Mouse (Mus musculus): ENCODE data around the gene 4833439L19Rik. TPM values are rescaled to one million over a fixed set of nuclear protein-coding genes. Genes with fewer than 3 reads are reported as not detected.

Gene 4833439L19Rik
- polyA plus RNA-seq, 1 experiment from 2014 or later = 124 TPM

- ATAC-seq (peak; percentile 26), DNase-seq (ENCODE audit: low read depth, low spot score) (no peak)
- CTCF ChIA-PET = interaction anchor here (1.3 to 1.4 kb wide), 2 partner anchors 8 to 14 kb away, joined by 3 to 4 read pairs; no protein-coding TSS in a partner anchor
- no peak for TF ChIP-seq CTCF (IDR thresholded peaks at IDR 0.05)
- in situ Hi-C loops (cut with MboI; ENCODE audit: low pct_unique_long_range_greater_than_20kb) = no loop called here
- POLR2A ChIA-PET = no interaction called here
- H3K27me3 ChIP-seq = no peaks in the 10 kb centered on the region
Measured at GRCm38 (mm10) chr13:54548036-54548435, 17.2 kb downstream of the 4833439L19Rik start.

GRCm38 (mm10) chr13:54532134-54532533 lies 33.1 kb downstream of the 4833439L19Rik start:
- no peak for DNase-seq (ENCODE audit: low read depth, low spot score)
- in situ Hi-C loops (cut with MboI; ENCODE audit: low pct_unique_long_range_greater_than_20kb) = no loop called here
- ATAC-seq = no peak
- POLR2A ChIA-PET = no interaction called here
- TF ChIP-seq CTCF (IDR thresholded peaks at IDR 0.05) = no peak
- H3K27me3 ChIP-seq = no peaks in the 10 kb centered on the region
- CTCF ChIA-PET = no interaction called here

- no peak for ATAC-seq
- no peaks in the 10 kb centered on the region for H3K27me3 ChIP-seq
- POLR2A ChIA-PET = no interaction called here
- TF ChIP-seq CTCF (IDR thresholded peaks at IDR 0.05) = no peak
- in situ Hi-C loops (cut with MboI; ENCODE audit: low pct_unique_long_range_greater_than_20kb) = no loop called here
- CTCF ChIA-PET = no interaction called here
- no peak for DNase-seq (ENCODE audit: low read depth, low spot score)
Measured at GRCm38 (mm10) chr13:54527140-54527539, 38.1 kb downstream of the 4833439L19Rik start.

GRCm38 (mm10) chr13:54521181-54521580 lies 44.1 kb downstream of the 4833439L19Rik start:
- DNase-seq (ENCODE audit: low read depth, low spot score) (no peak), ATAC-seq (no peak)
- no peak for TF ChIP-seq CTCF (IDR thresholded peaks at IDR 0.05)
- in situ Hi-C loops (cut with MboI; ENCODE audit: low pct_unique_long_range_greater_than_20kb) = no loop called here
- ChIA-PET POLR2A (no interaction called here), CTCF (interaction anchor here (1.7 kb wide), 1 partner anchor 13 kb away, joined by 4 read pairs; no protein-coding TSS in a partner anchor)
- H3K27me3 ChIP-seq = no peaks in the 10 kb centered on the region

- ChIA-PET CTCF (interaction anchor here (0.8 to 1.7 kb wide), 4 partner anchors 9 to 73 kb away, joined by 3 to 4 read pairs (median 3); no protein-coding TSS in a partner anchor), POLR2A (no interaction called here)
- no peaks in the 10 kb centered on the region for H3K27me3 ChIP-seq
- peak; percentile 64 for TF ChIP-seq CTCF (IDR thresholded peaks at IDR 0.05)
- in situ Hi-C loops (cut with MboI; ENCODE audit: low pct_unique_long_range_greater_than_20kb) = no loop called here
- no peak for ATAC-seq
- DNase-seq (ENCODE audit: low read depth, low spot score) = no peak
Measured at GRCm38 (mm10) chr13:54520221-54520620, 45.0 kb downstream of the 4833439L19Rik start.

GRCm38 (mm10) chr13:54505920-54506319 lies 59.3 kb downstream of the 4833439L19Rik start:
- ATAC-seq = no peak
- DNase-seq (ENCODE audit: low read depth, low spot score) = no peak
- no peak for TF ChIP-seq CTCF (IDR thresholded peaks at IDR 0.05)
- no peaks in the 10 kb centered on the region for H3K27me3 ChIP-seq
- in situ Hi-C loops (cut with MboI; ENCODE audit: low pct_unique_long_range_greater_than_20kb) = no loop called here
- CTCF ChIA-PET = no interaction called here
- POLR2A ChIA-PET = no interaction called here

GRCm38 (mm10) chr13:54504611-54505260 lies 60.5 kb downstream of the 4833439L19Rik start:
- ChIA-PET CTCF (interaction anchor here (0.6 to 1.0 kb wide), 2 partner anchors 11 to 58 kb away, joined by 3 read pairs; no protein-coding TSS in a partner anchor), POLR2A (interaction anchor here (1.0 kb wide), 1 partner anchor 70 kb away, joined by 3 read pairs; the partner anchor contains the start of gene Arl10)
- H3K27me3 ChIP-seq = no peaks in the 10 kb centered on the region
- DNase-seq (ENCODE audit: low read depth, low spot score) (no peak), ATAC-seq (no peak)
- in situ Hi-C loops (cut with MboI; ENCODE audit: low pct_unique_long_range_greater_than_20kb) = no loop called here
- TF ChIP-seq CTCF (IDR thresholded peaks at IDR 0.05) = no peak

GRCm38 (mm10) chr13:54503604-54504521 lies 61.4 kb downstream of the 4833439L19Rik start, which contains the start of gene Simc1:
Gene Simc1 (plus strand): TSS chr13:54503779.
- ATAC-seq (peak; percentile 82), DNase-seq (ENCODE audit: low read depth, low spot score) (no peak)
- H3K27me3 ChIP-seq = peaks cover 8% of the 10 kb centered on the region
- ChIA-PET POLR2A (interaction anchor here (0.7 to 1.0 kb wide), 2 partner anchors 15 to 71 kb away, joined by 3 read pairs; partner anchors contain the start of gene Arl10), CTCF (no interaction called here)
- in situ Hi-C loops (cut with MboI; ENCODE audit: low pct_unique_long_range_greater_than_20kb) = no loop called here
- TF ChIP-seq CTCF (IDR thresholded peaks at IDR 0.05) = no peak

- in situ Hi-C loops (cut with MboI; ENCODE audit: low pct_unique_long_range_greater_than_20kb) = no loop called here
- DNase-seq (ENCODE audit: low read depth, low spot score) (no peak), ATAC-seq (no peak)
- peaks cover 14% of the 10 kb centered on the region for H3K27me3 ChIP-seq
- ChIA-PET POLR2A (no interaction called here), CTCF (no interaction called here)
- TF ChIP-seq CTCF (IDR thresholded peaks at IDR 0.05) = no peak
Measured at GRCm38 (mm10) chr13:54503278-54503603, 62.0 kb downstream of the 4833439L19Rik start.

GRCm38 (mm10) chr13:54501957-54502690 lies 63.1 kb downstream of the 4833439L19Rik start:
- no peak for TF ChIP-seq CTCF (IDR thresholded peaks at IDR 0.05)
- DNase-seq (ENCODE audit: low read depth, low spot score) = no peak
- ATAC-seq = no peak
- ChIA-PET CTCF (no interaction called here), POLR2A (no interaction called here)
- H3K27me3 ChIP-seq = peaks cover 24% of the 10 kb centered on the region
- in situ Hi-C loops (cut with MboI; ENCODE audit: low pct_unique_long_range_greater_than_20kb) = no loop called here
